1 mouse cellular context compared by ENCODE assay signal in genomic region chr5:90393764-90394163, GRCm38 (mm10).
TF ChIP-seq lines count a peak whose summit lies in the region.

No protein-coding gene starts in this region.

TF ChIP-seq in CH12.LX, 34 proteins besides CTCF, POLR2A, EP300 and RAD21:
- TF ChIP-seq ZNF384 (IDR thresholded peaks at IDR 0.05; ENCODE audit: low read depth, low read length) (peak; percentile 70), BHLHE40 (IDR thresholded peaks at IDR 0.05; ENCODE audit: low read depth, low read length) (no peak), POLR2AphosphoS2 (IDR thresholded peaks at IDR 0.05; ENCODE audit: low read depth, low read length) (no peak), RCOR1 (conservative IDR thresholded peaks at IDR 0.05; ENCODE audit: low read depth, low read length) (no peak), ZMIZ1 (IDR thresholded peaks at IDR 0.05; ENCODE audit: low read depth, low read length) (no peak)
